Mouse (Mus musculus): Measurements from ENCODE around the gene Fev. TPM values are rescaled to one million over a fixed set of nuclear protein-coding genes. Genes with fewer than 3 reads are reported as not detected.

Fev gene
- total RNA-seq (2014; rRNA removed) (3.4 and 3.8 TPM in 2 replicates), polyA plus RNA-seq (2015; fragmentation: Nextera tagmentation; extraction: Ambion mirVana) (1.8 and 2.3 TPM in 2 replicates)

DNA sequence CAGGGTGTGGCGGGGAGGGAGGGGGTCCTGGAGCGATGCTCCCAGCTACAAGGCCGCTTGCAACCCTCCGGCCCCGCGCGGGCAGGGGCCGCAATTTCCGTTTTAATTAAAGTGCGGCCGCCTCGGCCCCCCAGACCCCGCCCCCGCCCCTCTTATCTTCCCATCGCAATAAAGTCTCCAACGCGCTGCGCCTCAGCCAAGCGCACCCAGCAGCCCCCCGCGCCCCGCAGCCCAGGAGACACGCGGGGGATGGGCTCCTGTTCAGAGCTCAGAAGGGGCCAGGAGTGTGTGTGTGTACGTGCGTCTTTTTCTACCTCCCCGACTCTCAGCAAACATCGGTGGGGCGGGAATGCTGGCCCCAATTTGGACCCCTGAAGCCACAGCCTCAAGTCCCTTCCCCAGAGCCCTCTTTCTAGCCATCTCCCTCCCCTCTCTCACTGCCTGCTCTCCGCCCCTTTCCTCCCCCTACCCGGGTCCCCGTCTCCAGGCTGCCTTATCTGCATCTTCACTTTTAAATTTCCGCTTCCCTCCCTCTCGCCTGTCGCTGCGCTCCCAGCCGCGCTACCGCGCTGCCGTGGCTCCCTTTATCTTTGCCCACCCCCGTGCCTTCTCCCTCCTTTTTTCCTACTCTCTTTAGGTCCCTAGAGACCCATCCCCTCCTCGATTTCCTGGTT is at the start of gene Fev:
Fev (minus strand) TSS at position 51 of the 674 bp plus-strand sequence.
- Histone ChIP-seq H3K4me2 (ENCODE audit: low read depth, low read length, poor library complexity, severe bottlenecking) (peak within 1 kb of the TSS; percentile 44), H3K27me3 (ENCODE audit: insufficient read depth, low read length) (peaks cover 72% of the 10 kb centered on the region), H3K4me3 (ENCODE audit: low read depth, low read length) (peak within 1 kb of the TSS; percentile 26), H3K4me1 (ENCODE audit: insufficient read depth, low read length) (peaks cover 17% of the 10 kb centered on the region), H3K9me3 (ENCODE audit: low read length) (no peaks in the 10 kb centered on the region), H3K27ac (ENCODE audit: low read depth, low read length) (no peak within 1 kb of the TSS), H3K36me3 (ENCODE audit: insufficient read depth, low read length) (no peaks in the 10 kb centered on the region), H3K9ac (replicated peaks; ENCODE audit: low read length, poor library complexity, severe bottlenecking) (no peak within 1 kb of the TSS)
- ATAC-seq (ENCODE audit: low FRiP score), result peak; percentile 10; the same call in 1 of the 2 replicates
- WGBS, result under 1% methylated on average over 40 of the region's 43 CpGs
- DNase-seq (ENCODE audit: low spot score), result no peak
- no peak for TF ChIP-seq CTCF (IDR thresholded peaks at IDR 0.05)

DNA sequence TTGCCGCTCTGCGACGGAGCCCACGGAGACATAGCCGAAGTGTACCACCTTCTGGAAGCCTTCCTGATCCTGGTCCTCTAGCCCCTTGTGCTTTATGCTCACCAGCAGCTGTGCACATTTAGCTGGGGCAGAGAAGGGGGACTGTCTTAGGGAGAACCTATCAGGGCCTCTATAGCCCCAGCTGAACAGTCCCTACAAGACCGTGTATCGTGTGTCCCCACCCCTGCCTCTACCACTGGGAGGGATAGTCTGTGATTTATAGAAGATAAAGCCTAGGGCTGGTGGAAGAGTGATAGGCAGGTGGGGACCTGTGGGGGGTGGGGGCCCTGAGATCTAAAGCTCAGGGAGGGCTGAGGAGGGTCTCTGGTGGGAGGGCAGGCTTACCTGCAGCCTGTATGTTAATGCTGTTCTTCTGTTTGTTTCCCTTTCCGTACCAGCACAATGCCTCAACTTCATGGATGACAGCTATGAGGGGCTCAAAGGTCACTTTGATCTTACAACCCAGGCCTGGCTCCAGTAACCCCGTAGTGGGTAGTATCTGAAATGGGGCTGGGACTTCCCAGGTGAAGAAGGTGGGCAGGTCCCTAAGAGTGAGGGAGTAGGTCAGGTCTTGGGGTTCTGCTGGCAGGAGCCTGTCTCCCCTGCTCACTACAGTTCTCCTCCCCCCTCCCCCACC is 42.5 kb upstream of the Fev start:
- ATAC-seq (ENCODE audit: low FRiP score) (no peak), DNase-seq (ENCODE audit: low spot score) (no peak)
- Histone ChIP-seq H3K9me3 (ENCODE audit: low read length) (no peaks in the 10 kb centered on the region), H3K27me3 (ENCODE audit: insufficient read depth, low read length) (0 out of 2 replicates have a peak, but pooled peaks cover 3% of the 10 kb centered on the region), H3K36me3 (ENCODE audit: insufficient read depth, low read length) (no peaks in the 10 kb centered on the region), H3K4me1 (ENCODE audit: insufficient read depth, low read length) (no peaks in the 10 kb centered on the region), H3K27ac (ENCODE audit: low read depth, low read length) (no peak overlapping the region), H3K9ac (replicated peaks; ENCODE audit: low read length, poor library complexity, severe bottlenecking) (no peak overlapping the region), H3K4me3 (ENCODE audit: low read depth, low read length) (no peak overlapping the region), H3K4me2 (ENCODE audit: low read depth, low read length, poor library complexity, severe bottlenecking) (no peak overlapping the region)
- 89% methylated on average over 9 of the region's 9 CpGs for WGBS
- TF ChIP-seq CTCF (IDR thresholded peaks at IDR 0.05), result no peak

DNA sequence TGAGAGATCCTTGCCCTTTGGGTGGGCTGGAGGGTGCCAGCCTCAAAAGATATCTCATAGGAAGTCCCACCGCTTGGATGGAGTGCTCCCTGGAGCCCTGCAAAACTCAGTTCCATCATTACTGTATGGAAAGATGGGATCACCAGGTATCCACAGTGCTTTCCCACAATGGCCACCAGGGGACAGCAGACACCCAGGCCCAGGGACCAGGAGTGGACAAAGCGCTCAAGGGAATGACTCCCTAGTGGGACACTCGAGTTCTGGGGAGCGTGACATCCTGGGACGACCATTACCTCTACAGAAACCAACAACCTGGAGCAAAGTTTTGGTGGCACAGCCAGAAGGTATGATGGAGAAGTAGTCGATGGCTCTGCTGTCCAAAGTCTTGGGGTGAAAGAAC is 41.5 kb upstream of the Fev start:
- H3K4me2 ChIP-seq (ENCODE audit: low read depth, low read length, poor library complexity, severe bottlenecking), result no peak overlapping the region
- no peak overlapping the region for H3K4me3 ChIP-seq (ENCODE audit: low read depth, low read length)
- 0 out of 2 replicates have a peak, but pooled peaks cover 3% of the 10 kb centered on the region for H3K27me3 ChIP-seq (ENCODE audit: insufficient read depth, low read length)
- 33% methylated on average over 6 of the region's 6 CpGs for WGBS
- H3K27ac ChIP-seq (ENCODE audit: low read depth, low read length), result no peak overlapping the region
- ATAC-seq (ENCODE audit: low FRiP score) (no peak), DNase-seq (ENCODE audit: low spot score) (peak; percentile 17)
- H3K9ac ChIP-seq (replicated peaks; ENCODE audit: low read length, poor library complexity, severe bottlenecking), result no peak overlapping the region
- no peaks in the 10 kb centered on the region for H3K4me1 ChIP-seq (ENCODE audit: insufficient read depth, low read length)
- H3K9me3 ChIP-seq (ENCODE audit: low read length), result no peaks in the 10 kb centered on the region
- TF ChIP-seq CTCF (IDR thresholded peaks at IDR 0.05), result peak; percentile 80
- no peaks in the 10 kb centered on the region for H3K36me3 ChIP-seq (ENCODE audit: insufficient read depth, low read length)

DNA sequence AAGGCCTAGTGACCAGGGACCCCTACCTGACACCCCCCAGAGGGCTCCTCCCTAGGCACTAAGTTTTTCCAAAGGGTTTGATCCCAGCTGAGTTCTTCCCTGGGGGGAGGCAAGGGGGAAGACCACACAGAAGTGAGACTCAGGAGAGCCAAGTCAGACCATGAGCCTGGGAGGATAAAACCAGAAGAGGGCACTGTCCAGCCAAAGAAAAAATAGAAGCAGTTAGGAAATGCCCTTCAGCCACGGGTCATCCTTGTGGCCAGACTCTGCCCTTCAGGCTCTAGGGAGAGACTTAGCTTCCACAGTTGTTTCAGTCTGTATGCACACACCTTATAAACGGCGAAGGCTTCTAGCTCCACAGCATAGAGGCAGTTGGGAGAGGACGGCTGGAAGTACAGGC is 39.2 kb upstream of the Fev start:
- TF ChIP-seq CTCF (IDR thresholded peaks at IDR 0.05), result 0 out of 2 replicates have a peak, but pooled peaks have one; percentile 11
- Histone ChIP-seq H3K4me2 (ENCODE audit: low read depth, low read length, poor library complexity, severe bottlenecking) (no peak overlapping the region), H3K27ac (ENCODE audit: low read depth, low read length) (no peak overlapping the region), H3K4me3 (ENCODE audit: low read depth, low read length) (no peak overlapping the region), H3K4me1 (ENCODE audit: insufficient read depth, low read length) (no peaks in the 10 kb centered on the region), H3K9ac (replicated peaks; ENCODE audit: low read length, poor library complexity, severe bottlenecking) (no peak overlapping the region), H3K36me3 (ENCODE audit: insufficient read depth, low read length) (no peaks in the 10 kb centered on the region), H3K27me3 (ENCODE audit: insufficient read depth, low read length) (no peaks in the 10 kb centered on the region), H3K9me3 (ENCODE audit: low read length) (no peaks in the 10 kb centered on the region)
- DNase-seq (ENCODE audit: low spot score) (no peak), ATAC-seq (ENCODE audit: low FRiP score) (no peak)
- WGBS, result 61% methylated on average over 4 of the region's 4 CpGs

DNA sequence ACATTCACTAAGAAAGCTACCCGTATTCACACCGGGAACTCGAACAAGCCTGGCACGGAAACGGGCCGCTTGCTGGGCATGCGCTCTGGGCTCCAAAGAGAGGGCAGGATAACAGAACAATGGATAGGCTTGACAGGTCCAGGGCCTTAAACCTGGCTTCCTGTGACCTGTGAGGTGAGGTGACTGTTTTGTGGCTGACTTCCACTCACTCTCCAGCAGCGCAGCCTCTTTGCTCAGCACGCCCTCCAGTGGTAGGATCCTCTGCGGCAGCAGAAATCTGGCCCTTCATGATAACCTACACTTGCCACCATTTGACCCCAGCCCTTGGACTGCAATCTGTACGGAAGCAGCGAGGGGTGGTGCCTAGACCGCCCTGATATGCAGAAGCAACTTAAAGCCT is 30.5 kb upstream of the Fev start:
- H3K9ac ChIP-seq (replicated peaks; ENCODE audit: low read length, poor library complexity, severe bottlenecking), result no peak overlapping the region
- ATAC-seq (ENCODE audit: low FRiP score) (no peak), DNase-seq (ENCODE audit: low spot score) (no peak)
- H3K4me1 ChIP-seq (ENCODE audit: insufficient read depth, low read length), result no peaks in the 10 kb centered on the region
- TF ChIP-seq CTCF (IDR thresholded peaks at IDR 0.05), result peak; percentile 39; the same call in 1 of the 2 replicates
- H3K4me2 ChIP-seq (ENCODE audit: low read depth, low read length, poor library complexity, severe bottlenecking), result no peak overlapping the region
- no peak overlapping the region for H3K4me3 ChIP-seq (ENCODE audit: low read depth, low read length)
- no peaks in the 10 kb centered on the region for H3K9me3 ChIP-seq (ENCODE audit: low read length)
- H3K27ac ChIP-seq (ENCODE audit: low read depth, low read length), result no peak overlapping the region
- WGBS, result 27% methylated on average over 13 of the region's 13 CpGs
- H3K36me3 ChIP-seq (ENCODE audit: insufficient read depth, low read length), result no peaks in the 10 kb centered on the region
- H3K27me3 ChIP-seq (ENCODE audit: insufficient read depth, low read length), result no peaks in the 10 kb centered on the region

DNA sequence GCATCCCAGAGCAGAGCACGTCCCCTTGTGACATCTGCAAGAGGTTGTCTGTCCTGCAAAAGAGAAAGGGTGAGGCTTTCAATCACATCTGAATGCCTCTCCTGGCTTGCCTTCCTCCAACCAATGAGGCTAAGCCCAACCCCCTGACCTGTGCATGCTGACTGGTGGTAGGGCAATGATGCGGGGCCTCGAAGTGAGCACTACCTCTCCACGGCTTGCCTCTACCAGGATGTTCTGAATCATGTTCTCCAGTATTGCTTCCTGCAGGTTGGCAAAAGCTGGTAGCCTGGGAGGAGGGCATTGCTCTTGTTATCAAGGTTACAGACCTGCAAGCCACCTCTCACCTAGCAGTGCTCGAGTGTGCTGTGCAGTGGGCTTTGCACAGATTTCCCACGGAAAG is 17.0 kb upstream of the Fev start:
- Histone ChIP-seq H3K4me3 (ENCODE audit: low read depth, low read length) (no peak overlapping the region), H3K36me3 (ENCODE audit: insufficient read depth, low read length) (no peaks in the 10 kb centered on the region), H3K9me3 (ENCODE audit: low read length) (no peaks in the 10 kb centered on the region), H3K4me1 (ENCODE audit: insufficient read depth, low read length) (no peaks in the 10 kb centered on the region), H3K27ac (ENCODE audit: low read depth, low read length) (no peak overlapping the region), H3K9ac (replicated peaks; ENCODE audit: low read length, poor library complexity, severe bottlenecking) (no peak overlapping the region), H3K4me2 (ENCODE audit: low read depth, low read length, poor library complexity, severe bottlenecking) (no peak overlapping the region), H3K27me3 (ENCODE audit: insufficient read depth, low read length) (peaks cover 41% of the 10 kb centered on the region)
- no peak for ATAC-seq (ENCODE audit: low FRiP score)
- no peak for DNase-seq (ENCODE audit: low spot score)
- no peak for TF ChIP-seq CTCF (IDR thresholded peaks at IDR 0.05)
- WGBS, result 29% methylated on average over 6 of the region's 6 CpGs

Data from midbrain, postnatal 0 days (tissue).